In the genomic region with DNA sequence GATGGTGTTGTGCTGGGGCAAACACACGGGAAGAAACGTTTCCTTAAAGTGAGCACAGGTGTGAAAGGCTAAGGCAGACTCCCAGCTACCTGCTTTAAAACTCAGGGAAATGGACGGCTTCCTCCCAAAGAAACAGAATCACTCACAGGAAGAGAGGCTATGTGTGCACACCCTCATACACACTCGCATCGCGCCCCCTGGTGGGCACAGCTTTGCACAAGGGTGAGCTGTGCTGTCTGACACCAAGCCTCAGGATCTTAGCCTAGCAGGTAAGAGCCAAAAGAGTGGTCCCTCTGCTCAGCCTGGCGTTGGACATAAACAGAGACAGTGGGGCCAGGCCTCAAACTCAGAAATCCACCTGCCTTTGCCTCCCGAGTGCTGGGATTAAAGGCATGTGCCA, we compare ENCODE assay signal across 8 mouse cellular contexts. TPM values are rescaled to one million over a fixed set of nuclear protein-coding genes. Genes with fewer than 3 reads are reported as not detected.
A peak's percentile ranks its signal among the peaks of the same experiment; 100 is the strongest.
DNase-seq lines count a peak whose midpoint lies in the region; ATAC-seq lines count a peak whose summit lies in the region.

No protein-coding gene starts in this region.

- H3K27ac ChIP-seq in forebrain, embryonic 15.5 days (replicated peaks) = no peak overlapping the region
- H3K27ac ChIP-seq in lung, embryonic 16.5 days (ENCODE audit: low read length) = no peak overlapping the region

- H3K4me1 ChIP-seq in forebrain, embryonic 15.5 days = peaks cover 6% of the 10 kb centered on the region
- H3K4me1 ChIP-seq in lung, embryonic 16.5 days (replicated peaks; ENCODE audit: control insufficient read depth, insufficient read depth, low read length) = peaks cover 3% of the 10 kb centered on the region

- H3K27me3 ChIP-seq in forebrain, embryonic 15.5 days = 0 out of 2 replicates have a peak, but pooled peaks cover 2% of the 10 kb centered on the region
- peaks cover 9% of the 10 kb centered on the region; the same call in 1 of the 2 replicates for H3K27me3 ChIP-seq in lung, embryonic 16.5 days (ENCODE audit: control insufficient read depth, insufficient read depth, low read depth, low read length)

- intact Hi-C loops in heart, postnatal 36 days (cut with DNase I) = loop anchor here (1.0 to 10.0 kb wide), 4 partner anchors 33 to 229 kb away; partner anchors contain the start of genes Ak1 and Cdk9

- no peak overlapping the region for H3K4me3 ChIP-seq in forebrain, embryonic 15.5 days
- H3K4me3 ChIP-seq in lung, embryonic 16.5 days (ENCODE audit: low read length) = no peak overlapping the region

- DNase-seq in ES-CJ7 (ENCODE audit: low read depth, low spot score) = peak; percentile 93
- peak; percentile 89 to 95 for DNase-seq in heart, postnatal 36 days
- peak; percentile 82 for DNase-seq in layer of hippocampus, adult 9-10 months (ENCODE audit: low spot score)
- DNase-seq in ovary, postnatal 36 days (ENCODE audit: low spot score) = peak; percentile 86
- peak; percentile 93 for DNase-seq in thymus, postnatal 25 days

- H3K4me2 ChIP-seq in forebrain, embryonic 15.5 days (replicated peaks) = no peak overlapping the region
- H3K4me2 ChIP-seq in lung, embryonic 16.5 days (ENCODE audit: low read depth, low read length) = no peak overlapping the region

- H3K9me3 ChIP-seq in forebrain, embryonic 15.5 days = no peaks in the 10 kb centered on the region
- no peaks in the 10 kb centered on the region for H3K9me3 ChIP-seq in lung, embryonic 16.5 days (ENCODE audit: control insufficient read depth, low read length)

- H3K36me3 ChIP-seq in forebrain, embryonic 15.5 days = no peaks in the 10 kb centered on the region
- no peaks in the 10 kb centered on the region for H3K36me3 ChIP-seq in lung, embryonic 16.5 days (ENCODE audit: control insufficient read depth, insufficient read depth, low read length)

- H3K9ac ChIP-seq in forebrain, embryonic 15.5 days (replicated peaks) = no peak overlapping the region
- 0 out of 2 replicates have a peak overlapping the region, but pooled peaks have one; percentile 14 for H3K9ac ChIP-seq in lung, embryonic 16.5 days (ENCODE audit: low read length)

- ATAC-seq in cerebellum, adult (ENCODE audit: insufficient number of reproducible peaks, low FRiP score, low TSS enrichment) = peak; percentile 53
- peak; percentile 72 for ATAC-seq in forebrain, embryonic 15.5 days (replicated peaks)
- peak; percentile 79 for ATAC-seq in lung, embryonic 16.5 days (ENCODE audit: low read depth)

- WGBS in forebrain, embryonic 15.5 days = 3% methylated on average over 8 of the region's 8 CpGs
- 4% methylated on average over 8 of the region's 8 CpGs for WGBS in lung, embryonic 16.5 days

RNA-seq across cellular contexts. Expression of gene Stxbp1, which starts 7.2 kb away (rescaled TPM):
- 191 and 197 TPM in 2 replicates for polyA plus RNA-seq in forebrain, embryonic 15.5 days (2015; fragmentation: Nextera tagmentation; extraction: Ambion mirVana)
- 10 to 100 TPM; 10.1 to 14.3 TPM for total RNA-seq in heart, postnatal 36 days (2021)
- 21.9 and 24.1 TPM in 2 replicates for polyA plus RNA-seq in lung, embryonic 16.5 days (2015; fragmentation: Nextera tagmentation; extraction: Ambion mirVana)

RNA-seq across cellular contexts. Expression of gene Fam129b, which starts 21.7 kb away (rescaled TPM):
- polyA plus RNA-seq in forebrain, embryonic 15.5 days (2015; fragmentation: Nextera tagmentation; extraction: Ambion mirVana) = 33.5 TPM in 2 replicates
- total RNA-seq in heart, postnatal 36 days (2021) = 10 to 100 TPM; 22.5 to 26.9 TPM
- 133 and 141 TPM in 2 replicates for polyA plus RNA-seq in lung, embryonic 16.5 days (2015; fragmentation: Nextera tagmentation; extraction: Ambion mirVana)
